Mouse (Mus musculus): ENCODE measurements around the gene Pam16.

GRCm38 (mm10) chr16:4650161-4650560, 25.4 kb upstream of the Pam16 start:
- TF ChIP-seq POLR2A (IDR thresholded peaks at IDR 0.05; ENCODE audit: control insufficient read depth, extremely low read depth, insufficient read depth, low read length, poor library complexity) (no peak), CTCF (IDR thresholded peaks at IDR 0.05; ENCODE audit: borderline replicate concordance, control insufficient read depth, extremely low read depth, insufficient read depth, low read length, poor library complexity) (no peak)

All from thymus, adult 2 months (tissue).